Mouse (Mus musculus): ENCODE results near the gene Wwc2.

Gene Wwc2

DNA sequence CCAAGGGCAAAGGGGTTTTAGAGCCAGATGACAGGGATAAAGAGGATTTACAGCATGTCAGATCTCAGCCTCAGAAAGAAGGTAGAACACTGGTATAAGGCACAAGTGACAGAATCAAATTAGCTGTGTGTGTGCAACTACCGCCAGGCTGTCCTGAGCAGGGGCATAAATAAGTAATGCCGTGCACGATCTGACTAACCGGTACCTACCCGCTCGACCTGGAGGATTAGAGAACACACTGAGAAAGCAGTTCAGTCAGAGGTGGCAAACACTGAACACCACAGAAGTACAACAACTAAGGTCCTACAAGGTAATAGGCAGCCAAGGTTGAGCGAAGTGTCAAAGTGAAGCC, 15.8 kb downstream of the Wwc2 start:
- no peak for DNase-seq (ENCODE audit: low read depth, low spot score)
- Histone ChIP-seq H3K36me3 (ENCODE audit: control insufficient read depth, insufficient read depth, low read length, poor library complexity, severe bottlenecking) (no peaks in the 10 kb centered on the region), H3K27me3 (ENCODE audit: control insufficient read depth, insufficient read depth, low read length, poor library complexity, severe bottlenecking) (no peaks in the 10 kb centered on the region)

DNA sequence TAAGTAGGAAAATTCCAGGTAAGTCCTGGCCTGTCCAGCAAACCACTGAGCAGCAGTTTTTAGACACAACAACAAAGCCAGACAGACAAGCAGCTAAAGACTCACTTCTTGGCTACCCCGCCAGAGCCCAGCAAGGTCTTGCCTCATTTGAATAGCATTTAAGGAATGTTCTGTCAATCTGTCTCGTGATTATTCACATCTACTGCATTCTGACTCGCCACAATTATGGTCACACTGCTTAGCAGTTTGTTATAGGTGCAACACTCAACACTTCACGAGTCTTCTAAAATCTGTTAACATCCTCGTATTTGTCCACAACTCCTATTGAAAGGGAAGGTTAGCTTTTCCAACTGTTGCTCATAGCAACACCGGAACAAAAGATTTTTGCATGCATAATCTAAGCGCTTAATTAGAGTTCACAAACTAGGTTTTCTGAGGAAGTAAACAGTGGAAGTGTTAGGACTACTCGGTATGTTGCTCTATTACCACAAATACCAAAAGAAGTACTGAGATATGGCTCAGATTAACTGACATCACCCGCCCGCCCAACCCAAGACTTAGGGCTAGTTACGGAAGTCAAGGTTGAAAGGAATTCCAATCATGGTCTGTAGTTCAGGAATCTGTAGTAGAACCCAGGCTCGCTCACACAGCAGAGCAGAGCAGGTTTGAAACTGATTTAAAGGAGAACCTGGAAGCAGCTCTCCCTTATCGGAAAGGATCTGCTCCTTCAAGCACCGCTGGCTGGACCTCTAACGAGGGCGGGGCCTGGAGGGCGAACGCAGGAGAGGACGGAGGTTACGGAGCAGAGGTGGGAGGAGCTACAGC, 16.4 kb downstream of the Wwc2 start:
- no peak for DNase-seq (ENCODE audit: low read depth, low spot score)
- Histone ChIP-seq H3K27me3 (ENCODE audit: control insufficient read depth, insufficient read depth, low read length, poor library complexity, severe bottlenecking) (no peaks in the 10 kb centered on the region), H3K36me3 (ENCODE audit: control insufficient read depth, insufficient read depth, low read length, poor library complexity, severe bottlenecking) (no peaks in the 10 kb centered on the region)

DNA sequence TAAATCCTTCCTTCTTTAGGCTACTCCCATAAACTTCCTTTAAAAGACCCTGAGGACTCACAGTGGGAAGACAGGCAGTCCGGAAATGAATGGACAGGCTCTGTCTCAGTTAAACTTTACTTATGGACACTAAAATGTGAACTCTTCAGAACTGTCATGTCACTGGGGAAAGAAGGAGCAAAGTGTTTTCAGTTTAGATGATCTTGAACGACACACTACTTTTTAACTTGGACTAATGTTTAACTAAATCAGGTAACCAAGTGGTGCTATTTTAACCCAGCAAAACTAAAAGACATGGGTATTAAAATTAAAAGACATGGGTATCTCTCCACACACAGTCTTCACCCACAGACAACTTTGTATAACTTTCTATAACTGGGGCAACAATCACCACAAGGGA, 19.6 kb downstream of the Wwc2 start:
- no peaks in the 10 kb centered on the region for H3K36me3 ChIP-seq (ENCODE audit: control insufficient read depth, insufficient read depth, low read length, poor library complexity, severe bottlenecking)
- no peaks in the 10 kb centered on the region for H3K27me3 ChIP-seq (ENCODE audit: control insufficient read depth, insufficient read depth, low read length, poor library complexity, severe bottlenecking)
- no peak for DNase-seq (ENCODE audit: low read depth, low spot score)

DNA sequence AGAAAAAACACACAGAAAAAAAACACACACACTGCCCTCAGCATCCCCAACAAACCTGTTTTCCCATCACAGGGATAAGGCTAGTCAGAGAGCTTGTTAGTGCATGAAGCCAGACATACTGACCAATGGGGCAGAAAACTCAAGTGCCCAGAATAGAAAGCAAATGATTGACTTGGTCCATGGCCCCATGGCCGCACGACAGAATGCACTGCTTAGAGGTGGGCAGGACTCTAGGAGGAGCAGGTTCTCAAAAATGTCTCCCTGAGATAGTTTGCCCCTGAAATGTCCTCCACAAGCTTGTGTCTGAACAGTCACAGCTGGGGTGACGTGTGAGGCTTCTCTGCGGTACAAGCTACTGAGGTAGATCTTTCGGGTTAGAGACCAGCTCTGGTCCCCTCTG, 20.1 kb downstream of the Wwc2 start:
- no peaks in the 10 kb centered on the region for H3K27me3 ChIP-seq (ENCODE audit: control insufficient read depth, insufficient read depth, low read length, poor library complexity, severe bottlenecking)
- no peak for DNase-seq (ENCODE audit: low read depth, low spot score)
- no peaks in the 10 kb centered on the region for H3K36me3 ChIP-seq (ENCODE audit: control insufficient read depth, insufficient read depth, low read length, poor library complexity, severe bottlenecking)

DNA sequence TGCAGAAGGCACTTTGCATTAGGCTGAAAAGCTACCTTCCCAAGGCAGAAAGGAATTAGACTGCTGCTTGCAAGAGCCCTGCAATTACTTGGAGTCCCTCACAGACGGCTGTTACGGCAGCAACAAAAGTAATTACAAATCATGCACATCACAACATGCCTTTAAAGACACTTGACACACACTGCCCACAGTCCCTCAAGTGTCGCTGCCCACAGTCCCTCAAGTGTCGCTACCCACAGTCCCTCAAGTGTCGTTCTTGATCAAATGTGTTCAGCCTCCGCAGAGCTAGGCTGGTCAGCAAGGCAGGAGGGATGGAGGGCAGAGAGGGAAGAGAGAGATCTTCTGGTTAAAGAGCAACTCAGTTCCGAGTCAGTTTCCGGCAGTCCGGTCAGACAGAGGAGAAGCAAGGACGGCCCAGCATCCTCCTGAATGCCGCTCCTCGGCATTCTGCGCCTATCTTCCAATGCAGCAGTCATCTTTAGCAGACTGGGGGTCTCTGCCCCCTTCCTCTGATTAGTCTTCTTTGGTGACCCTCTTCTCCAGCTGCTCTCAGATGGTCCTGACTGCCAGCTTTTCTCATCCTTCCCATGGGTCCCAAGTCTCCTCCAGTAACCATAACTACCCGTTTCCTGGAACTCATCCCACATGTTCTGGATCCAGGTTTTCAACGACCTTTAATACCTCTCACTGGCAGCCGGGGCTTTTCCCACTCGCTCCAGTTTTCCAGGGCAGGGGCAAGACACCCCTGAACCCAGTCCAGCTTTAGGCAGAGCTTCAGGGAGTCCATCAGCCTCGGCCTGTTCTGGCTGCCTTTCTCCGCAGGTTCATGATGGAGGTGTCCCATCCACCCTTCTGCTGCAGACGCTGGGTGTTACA, 23.4 kb downstream of the Wwc2 start:
- DNase-seq (ENCODE audit: low read depth, low spot score) = no peak
- no peaks in the 10 kb centered on the region for H3K27me3 ChIP-seq (ENCODE audit: control insufficient read depth, insufficient read depth, low read length, poor library complexity, severe bottlenecking)
- H3K36me3 ChIP-seq (ENCODE audit: control insufficient read depth, insufficient read depth, low read length, poor library complexity, severe bottlenecking) = no peaks in the 10 kb centered on the region

DNA sequence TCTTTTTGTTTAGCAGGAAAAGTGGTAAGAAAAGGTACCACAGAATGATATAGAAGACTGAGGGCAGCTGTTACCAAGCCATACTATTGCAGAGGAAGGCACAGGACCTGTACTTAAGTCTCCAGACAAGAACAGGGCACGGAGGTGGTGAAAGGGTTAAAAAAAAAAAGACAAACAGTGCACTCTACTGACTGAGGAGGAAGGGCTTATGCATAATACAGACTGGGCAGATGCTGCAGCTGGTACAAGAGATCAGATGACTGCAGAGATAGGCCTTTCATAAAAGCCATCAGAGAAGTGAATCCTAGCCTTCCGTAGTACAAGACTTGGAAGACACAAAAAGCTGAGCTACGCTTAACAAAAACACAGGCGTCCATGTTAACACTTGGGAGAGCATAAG, 28.2 kb downstream of the Wwc2 start:
- H3K27me3 ChIP-seq (ENCODE audit: control insufficient read depth, insufficient read depth, low read length, poor library complexity, severe bottlenecking) = no peaks in the 10 kb centered on the region
- DNase-seq (ENCODE audit: low read depth, low spot score) = no peak
- H3K36me3 ChIP-seq (ENCODE audit: control insufficient read depth, insufficient read depth, low read length, poor library complexity, severe bottlenecking) = no peaks in the 10 kb centered on the region

DNA sequence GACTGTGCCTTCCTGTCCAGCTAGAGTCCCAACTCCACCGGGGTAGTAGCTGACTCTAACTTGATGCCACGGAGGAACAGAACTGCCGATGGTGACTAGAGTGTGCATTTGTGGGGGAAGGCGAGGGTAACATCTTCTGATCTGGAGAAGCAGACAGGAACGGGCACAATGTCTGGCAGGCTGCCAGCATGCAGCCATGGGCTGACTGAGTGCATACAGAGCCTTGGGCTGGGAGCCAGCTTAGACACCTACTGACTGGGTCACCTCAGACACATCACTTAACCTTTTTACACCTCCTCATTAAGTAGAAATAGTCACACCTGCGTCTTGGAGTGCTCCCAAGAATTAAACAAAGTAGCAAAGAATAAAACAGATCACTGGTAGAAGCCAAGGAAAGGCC, 28.7 kb downstream of the Wwc2 start:
- H3K36me3 ChIP-seq (ENCODE audit: control insufficient read depth, insufficient read depth, low read length, poor library complexity, severe bottlenecking) = no peaks in the 10 kb centered on the region
- no peak for DNase-seq (ENCODE audit: low read depth, low spot score)
- no peaks in the 10 kb centered on the region for H3K27me3 ChIP-seq (ENCODE audit: control insufficient read depth, insufficient read depth, low read length, poor library complexity, severe bottlenecking)

DNA sequence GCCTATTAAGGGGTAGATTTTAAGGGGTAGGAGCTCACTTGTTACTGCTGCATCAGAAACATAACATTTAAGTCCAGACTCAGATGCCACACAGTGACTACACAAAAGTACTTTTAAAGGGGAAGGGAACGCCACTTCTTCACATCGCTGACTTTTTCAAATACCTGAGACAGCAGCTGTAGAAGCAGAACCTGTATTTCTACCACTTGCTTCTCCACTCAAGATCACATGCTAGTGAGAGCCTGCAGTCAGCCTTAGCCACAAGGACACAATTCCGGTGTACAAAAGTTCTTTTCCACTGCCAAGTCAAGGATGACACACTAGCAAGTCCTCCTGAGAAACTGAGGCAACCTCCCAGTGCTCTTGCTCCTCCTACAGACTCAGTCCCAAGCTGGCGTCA, 33.2 kb downstream of the Wwc2 start:
- no peak for DNase-seq (ENCODE audit: low read depth, low spot score)
- Histone ChIP-seq H3K36me3 (ENCODE audit: control insufficient read depth, insufficient read depth, low read length, poor library complexity, severe bottlenecking) (no peaks in the 10 kb centered on the region), H3K27me3 (ENCODE audit: control insufficient read depth, insufficient read depth, low read length, poor library complexity, severe bottlenecking) (no peaks in the 10 kb centered on the region)

DNA sequence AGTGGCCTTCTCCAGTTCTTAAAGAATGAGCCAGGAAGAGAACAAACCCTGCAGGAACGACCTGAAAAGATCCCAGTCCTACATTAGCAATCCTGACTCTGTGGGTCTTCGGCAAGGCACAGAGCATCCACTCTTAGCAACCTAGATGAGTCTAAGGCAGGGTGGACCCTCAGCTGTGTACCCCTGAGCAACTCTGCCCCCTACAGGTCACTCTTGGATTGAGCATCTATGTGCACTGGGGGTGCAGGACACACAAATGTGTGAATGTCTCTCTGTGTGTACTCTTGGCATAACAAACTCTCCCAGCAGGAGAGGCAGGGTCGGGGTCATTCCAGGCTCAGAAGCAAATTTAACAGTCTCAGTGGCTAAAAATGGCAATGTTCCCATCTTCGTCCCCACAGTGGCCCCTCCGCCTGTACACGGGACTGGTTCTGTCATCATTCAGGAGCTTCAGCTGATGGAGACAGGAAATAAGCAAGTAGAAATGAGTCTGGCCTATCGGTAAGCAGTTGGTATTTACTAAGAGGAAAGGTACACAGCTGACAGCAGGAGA, 39.3 kb downstream of the Wwc2 start:
- H3K27me3 ChIP-seq (ENCODE audit: control insufficient read depth, insufficient read depth, low read length, poor library complexity, severe bottlenecking) = no peaks in the 10 kb centered on the region
- H3K36me3 ChIP-seq (ENCODE audit: control insufficient read depth, insufficient read depth, low read length, poor library complexity, severe bottlenecking) = no peaks in the 10 kb centered on the region
- peak; percentile 78 for DNase-seq (ENCODE audit: low read depth, low spot score)

DNA sequence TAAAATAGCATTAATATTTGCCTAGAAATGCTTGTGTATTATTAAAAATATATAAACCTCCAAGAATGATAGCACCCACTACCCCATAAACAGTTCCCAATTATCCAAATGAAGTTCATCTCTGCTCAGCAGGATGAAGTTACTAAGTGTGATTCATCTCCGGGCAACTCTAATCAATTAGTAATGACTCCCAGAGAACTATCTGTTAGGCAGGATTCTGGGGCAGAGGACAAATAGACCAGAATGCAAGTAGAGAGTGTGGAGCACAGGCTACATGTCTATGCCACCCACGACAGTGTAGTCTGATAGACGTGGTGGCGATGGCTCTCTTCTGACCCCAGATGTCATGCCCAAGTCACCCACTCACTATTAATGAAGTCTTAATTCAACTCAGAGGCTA, 41.9 kb downstream of the Wwc2 start:
- Histone ChIP-seq H3K27me3 (ENCODE audit: control insufficient read depth, insufficient read depth, low read length, poor library complexity, severe bottlenecking) (no peaks in the 10 kb centered on the region), H3K36me3 (ENCODE audit: control insufficient read depth, insufficient read depth, low read length, poor library complexity, severe bottlenecking) (peaks cover 4% of the 10 kb centered on the region)
- DNase-seq (ENCODE audit: low read depth, low spot score) = no peak

DNA sequence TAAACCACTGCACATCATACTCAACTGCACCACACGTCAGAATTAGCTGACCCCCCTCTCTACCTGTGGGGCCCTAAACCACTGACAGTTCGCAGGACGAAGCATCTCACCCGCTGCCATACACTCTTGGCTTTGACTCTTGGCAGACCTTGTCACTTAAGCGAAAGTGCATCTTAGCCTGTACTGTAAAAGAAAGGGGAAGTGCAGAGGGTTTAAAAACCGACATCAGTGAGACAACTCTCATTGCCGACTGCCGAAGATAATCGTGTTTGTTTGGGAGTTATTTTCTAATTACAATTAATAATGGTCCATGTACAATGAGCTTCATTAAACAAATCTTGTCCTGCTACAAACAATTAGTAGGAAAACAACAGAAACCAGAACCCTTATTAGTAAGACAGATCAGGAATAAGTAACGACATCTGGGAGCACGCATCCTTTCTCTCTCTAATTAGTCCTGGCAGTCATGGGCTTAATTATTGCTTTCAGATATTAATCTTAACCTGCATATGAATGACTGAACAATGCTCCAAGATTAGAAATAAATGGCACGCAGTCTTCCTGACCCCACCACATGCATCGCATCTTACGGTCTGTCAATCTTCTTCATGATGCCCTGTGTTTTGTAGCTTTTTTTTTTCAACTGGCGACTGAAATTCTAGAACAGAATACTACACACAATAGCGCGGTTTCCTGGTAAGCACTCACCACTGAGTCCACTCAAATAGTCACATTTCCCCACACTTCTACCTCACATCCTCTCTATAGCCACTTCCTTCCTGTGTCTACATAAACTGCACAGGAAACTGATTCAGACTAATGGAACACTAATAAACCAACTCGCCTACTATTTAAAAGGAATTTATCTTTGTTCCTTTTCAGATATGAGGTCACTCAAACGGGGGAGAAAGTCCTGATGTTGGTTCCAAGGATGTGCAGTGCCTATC, 42.8 kb downstream of the Wwc2 start:
- Histone ChIP-seq H3K27me3 (ENCODE audit: control insufficient read depth, insufficient read depth, low read length, poor library complexity, severe bottlenecking) (no peaks in the 10 kb centered on the region), H3K36me3 (ENCODE audit: control insufficient read depth, insufficient read depth, low read length, poor library complexity, severe bottlenecking) (peaks cover 4% of the 10 kb centered on the region)
- DNase-seq (ENCODE audit: low read depth, low spot score) = peak; percentile 64

DNA sequence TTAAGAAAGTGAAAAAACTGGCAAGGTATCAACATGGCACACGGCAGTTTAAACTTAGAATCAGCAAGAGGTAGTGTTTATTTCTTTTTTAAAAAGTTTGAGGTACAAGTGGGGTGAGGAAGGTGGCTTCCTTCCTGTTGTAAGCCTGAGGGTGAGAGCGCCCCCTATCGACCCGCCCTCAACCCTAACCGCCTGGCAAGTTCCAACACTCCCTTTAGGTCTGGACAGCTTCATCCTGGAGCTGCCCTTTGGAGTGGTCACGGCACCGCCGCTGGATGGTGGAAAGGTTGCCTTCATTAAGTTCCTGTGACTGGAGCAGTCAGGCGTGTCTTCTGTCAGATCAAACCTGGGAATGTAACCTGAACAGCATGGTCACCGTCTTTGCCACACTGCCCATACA, 47.7 kb downstream of the Wwc2 start:
- peaks cover 4% of the 10 kb centered on the region for H3K36me3 ChIP-seq (ENCODE audit: control insufficient read depth, insufficient read depth, low read length, poor library complexity, severe bottlenecking)
- H3K27me3 ChIP-seq (ENCODE audit: control insufficient read depth, insufficient read depth, low read length, poor library complexity, severe bottlenecking) = no peaks in the 10 kb centered on the region
- peak; percentile 58 for DNase-seq (ENCODE audit: low read depth, low spot score)

DNA sequence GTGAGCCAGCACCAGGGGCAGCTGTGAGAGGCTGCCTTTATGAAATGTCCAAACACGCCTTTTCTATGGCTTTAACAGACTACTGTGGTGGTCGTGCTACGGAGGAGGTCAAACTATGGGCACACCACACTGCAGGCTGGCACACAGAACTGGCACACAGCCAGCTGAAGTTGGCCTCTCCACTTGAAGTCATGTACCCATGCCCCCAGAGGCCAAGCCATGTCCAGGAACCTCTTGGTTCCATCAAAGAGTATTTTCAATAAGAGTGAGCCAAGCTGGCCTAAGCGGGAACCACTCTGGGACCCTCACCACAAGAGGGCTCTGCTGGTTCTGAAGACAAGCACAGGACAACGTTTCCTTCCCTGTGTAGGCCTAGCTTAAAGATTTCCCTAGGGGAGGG, 49.7 kb downstream of the Wwc2 start:
- H3K27me3 ChIP-seq (ENCODE audit: control insufficient read depth, insufficient read depth, low read length, poor library complexity, severe bottlenecking) = no peaks in the 10 kb centered on the region
- DNase-seq (ENCODE audit: low read depth, low spot score) = no peak
- peaks cover 4% of the 10 kb centered on the region for H3K36me3 ChIP-seq (ENCODE audit: control insufficient read depth, insufficient read depth, low read length, poor library complexity, severe bottlenecking)
